Mouse (Mus musculus): ENCODE measurements around the gene Grik1.

DNA sequence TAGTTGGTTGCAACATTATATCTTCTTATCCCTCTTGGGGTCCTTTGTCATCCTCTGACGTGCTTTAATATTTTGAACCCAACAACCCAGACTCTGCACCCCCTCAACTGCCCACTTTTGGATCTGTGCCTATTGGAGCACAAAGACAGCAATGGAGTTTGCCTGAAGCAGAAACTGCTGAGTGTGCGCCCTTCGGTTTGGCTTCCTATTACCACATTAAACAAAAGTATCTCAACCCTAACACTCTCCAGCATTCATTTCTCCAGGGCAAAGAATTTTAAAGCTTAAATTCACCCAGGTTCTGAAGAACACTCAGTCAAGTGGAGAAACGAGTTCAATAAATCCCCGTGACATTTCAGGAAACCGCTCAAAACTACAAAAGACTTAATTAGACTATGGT lies 318.2 kb downstream of the Grik1 start:
- no peak for TF ChIP-seq CTCF (IDR thresholded peaks at IDR 0.05; ENCODE audit: low read depth, low read length)
- no peak for TF ChIP-seq POLR2A (IDR thresholded peaks at IDR 0.05; ENCODE audit: insufficient read depth, low read length)
- TF ChIP-seq EP300 (IDR thresholded peaks at IDR 0.05; ENCODE audit: insufficient read depth, low read depth, low read length), result no peak
